Mouse (Mus musculus) midbrain, embryonic 10.5 days (tissue): Measurements from ENCODE around the gene Muc1. TPM values are rescaled to one million over a fixed set of nuclear protein-coding genes. Genes with fewer than 3 reads are reported as not detected.

Experiments used
- DNase-seq: peaks from one replicate; pipeline ENCODE4 v3.0.0-alpha.2; 2017; ENCODE audit warnings: low spot score
- H3K27ac ChIP-seq: fragments of 300-500 bp; sonication (generic); replicated peaks from 2 replicates; pipeline ENCODE4 v1.5.1; 2016; ENCODE audit warnings: mild to moderate bottlenecking
- H3K27me3 ChIP-seq: fragments of 300-500 bp; sonication (generic); 2 replicates; pipeline ENCODE4 v1.6.1; 2016; ENCODE audit warnings: low read depth, mild to moderate bottlenecking; ENCODE audit not compliant: poor library complexity, severe bottlenecking
- H3K36me3 ChIP-seq: fragments of 300-500 bp; sonication (generic); 2 replicates; pipeline ENCODE4 v1.6.1; 2016; ENCODE audit warnings: mild to moderate bottlenecking, moderate library complexity
- H3K4me1 ChIP-seq: fragments of 300-500 bp; sonication (generic); 2 replicates; pipeline ENCODE4 v1.6.1; 2016
- H3K4me3 ChIP-seq: fragments of 300-500 bp; sonication (generic); 2 replicates; pipeline ENCODE4 v1.5.1; 2016; ENCODE audit warnings: mild to moderate bottlenecking, moderate library complexity
- H3K9me3 ChIP-seq: fragments of 300-500 bp; sonication (generic); replicated peaks from 2 replicates; pipeline ENCODE4 v1.6.1; 2016; ENCODE audit warnings: mild to moderate bottlenecking
- WGBS: fragments of 180-500 bp; shearing (Covaris S2); methylation state at CpG from one replicate; pipeline ENCODE4 v1.1.7; 2016; 5-methylcytosine and 5-hydroxymethylcytosine counted together
- polyA plus RNA-seq: library from polyadenylated mRNA; unstranded; fragments of >200 nt; fragmentation: Nextera tagmentation; extraction: Ambion mirVana; gene quantifications from 2 replicates; pipeline ENCODE4 v1.2.1, GENCODE M21; 2016

Gene Muc1
- polyA plus RNA-seq, 1 experiment from 2014 or later, result 1.8 TPM

- H3K36me3 ChIP-seq, result peaks cover 26% of the 10 kb centered on the region
- no peaks in the 10 kb centered on the region for H3K9me3 ChIP-seq
- H3K4me3 ChIP-seq, result peak overlapping the region; percentile 86
- no peak for DNase-seq
- 11% methylated on average over 25 of the region's 25 CpGs for WGBS
- H3K4me1 ChIP-seq, result peaks cover 50% of the 10 kb centered on the region
- peaks cover 28% of the 10 kb centered on the region for H3K27me3 ChIP-seq
- peak overlapping the region; percentile 93 for H3K27ac ChIP-seq
Measured at GRCm38 (mm10) chr3:89244158-89244981, 15.5 kb downstream of the Muc1 start.

DNA sequence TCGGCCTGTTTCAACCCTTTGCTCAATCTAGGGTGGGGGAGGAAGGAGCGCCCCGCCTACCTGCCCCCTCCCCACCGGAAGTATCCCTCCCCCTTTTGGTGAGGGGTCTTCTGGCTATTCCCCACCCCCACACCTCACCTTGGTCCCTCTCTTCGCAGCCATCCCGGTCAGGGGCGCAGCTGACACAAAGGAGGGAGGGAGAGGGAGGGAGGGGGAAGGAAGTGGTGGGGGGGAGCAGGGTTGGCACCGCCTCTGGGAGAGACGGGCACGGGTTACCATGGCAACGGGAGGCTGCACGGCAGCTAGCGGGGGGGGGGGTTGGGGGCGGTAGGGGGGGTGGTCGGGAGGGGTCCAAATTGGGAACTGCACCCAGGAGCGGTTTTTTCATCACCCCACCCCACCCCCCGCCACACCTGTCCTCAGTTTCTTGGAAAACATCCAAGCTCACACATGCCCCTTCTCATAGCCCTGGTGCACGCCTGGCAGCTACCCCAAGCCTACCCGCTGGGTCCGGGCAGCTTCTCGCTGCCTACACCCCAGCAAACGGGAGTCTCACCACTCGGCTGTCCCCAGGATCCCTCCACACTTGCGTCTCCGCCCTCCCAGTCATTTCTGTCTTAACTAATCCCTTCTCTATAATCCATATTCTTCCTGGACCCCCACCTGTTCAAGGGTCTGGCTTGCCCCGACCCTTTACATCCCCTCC, 16.3 kb downstream of the Muc1 start:
- Histone ChIP-seq H3K9me3 (no peaks in the 10 kb centered on the region), H3K36me3 (peaks cover 30% of the 10 kb centered on the region), H3K4me1 (peaks cover 53% of the 10 kb centered on the region), H3K4me3 (peak overlapping the region; percentile 86), H3K27ac (peak overlapping the region; percentile 93), H3K27me3 (peaks cover 35% of the 10 kb centered on the region)
- WGBS, result under 1% methylated on average over 23 of the region's 26 CpGs
- peak; percentile 67 for DNase-seq

- Histone ChIP-seq H3K4me3 (peak within 1 kb of the TSS; percentile 86), H3K4me1 (peaks cover 59% of the 10 kb centered on the region), H3K27ac (peak within 1 kb of the TSS; percentile 93), H3K9me3 (no peaks in the 10 kb centered on the region), H3K36me3 (peaks cover 30% of the 10 kb centered on the region), H3K27me3 (peaks cover 36% of the 10 kb centered on the region)
- 4% methylated on average over 20 of the region's 20 CpGs for WGBS
- peak; percentile 58 for DNase-seq
Measured at GRCm38 (mm10) chr3:89245688-89246171, 16.9 kb downstream of the Muc1 start, which contains the start of gene Krtcap2. Gene Krtcap2, plus strand, starts transcription at chr3:89245966.

- H3K27me3 ChIP-seq, result peaks cover 42% of the 10 kb centered on the region
- peak; percentile 92 for DNase-seq
- H3K9me3 ChIP-seq, result no peaks in the 10 kb centered on the region
- H3K4me1 ChIP-seq, result peaks cover 66% of the 10 kb centered on the region
- H3K4me3 ChIP-seq, result peak within 1 kb of the TSS; percentile 86
- 1% methylated on average over 42 of the region's 42 CpGs for WGBS
- peak within 1 kb of the TSS; percentile 93 for H3K27ac ChIP-seq
- peaks cover 30% of the 10 kb centered on the region for H3K36me3 ChIP-seq
Measured at GRCm38 (mm10) chr3:89246261-89247100, 17.6 kb downstream of the Muc1 start, which contains the start of gene Trim46. Gene Trim46, minus strand, starts transcription at chr3:89246309.

DNA sequence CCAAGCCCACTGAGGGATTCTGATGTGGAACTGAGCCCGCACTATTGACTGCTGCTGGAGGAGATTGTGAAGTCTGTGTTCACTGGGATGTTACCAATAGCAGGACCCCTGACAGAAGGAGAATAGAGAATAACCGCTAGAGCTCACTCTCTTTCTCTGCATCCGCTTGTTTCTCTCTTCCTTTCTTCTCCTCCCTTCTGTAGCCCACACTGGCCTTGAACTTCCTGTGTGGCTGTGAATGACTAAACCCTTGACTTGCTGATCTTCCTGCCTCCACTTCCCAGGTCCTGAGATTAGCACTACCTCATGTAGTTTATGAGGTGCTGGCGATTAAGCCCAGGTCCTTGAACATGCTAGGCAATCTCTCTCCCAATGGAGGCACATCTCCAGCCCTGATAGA, 18.6 kb downstream of the Muc1 start:
- DNase-seq, result no peak
- peaks cover 75% of the 10 kb centered on the region for H3K4me1 ChIP-seq
- peak overlapping the region; percentile 86 for H3K4me3 ChIP-seq
- H3K36me3 ChIP-seq, result peaks cover 24% of the 10 kb centered on the region
- H3K9me3 ChIP-seq, result no peaks in the 10 kb centered on the region
- peak overlapping the region; percentile 93 for H3K27ac ChIP-seq
- H3K27me3 ChIP-seq, result peaks cover 52% of the 10 kb centered on the region
- WGBS, result 94% methylated on average over 4 of the region's 4 CpGs

DNA sequence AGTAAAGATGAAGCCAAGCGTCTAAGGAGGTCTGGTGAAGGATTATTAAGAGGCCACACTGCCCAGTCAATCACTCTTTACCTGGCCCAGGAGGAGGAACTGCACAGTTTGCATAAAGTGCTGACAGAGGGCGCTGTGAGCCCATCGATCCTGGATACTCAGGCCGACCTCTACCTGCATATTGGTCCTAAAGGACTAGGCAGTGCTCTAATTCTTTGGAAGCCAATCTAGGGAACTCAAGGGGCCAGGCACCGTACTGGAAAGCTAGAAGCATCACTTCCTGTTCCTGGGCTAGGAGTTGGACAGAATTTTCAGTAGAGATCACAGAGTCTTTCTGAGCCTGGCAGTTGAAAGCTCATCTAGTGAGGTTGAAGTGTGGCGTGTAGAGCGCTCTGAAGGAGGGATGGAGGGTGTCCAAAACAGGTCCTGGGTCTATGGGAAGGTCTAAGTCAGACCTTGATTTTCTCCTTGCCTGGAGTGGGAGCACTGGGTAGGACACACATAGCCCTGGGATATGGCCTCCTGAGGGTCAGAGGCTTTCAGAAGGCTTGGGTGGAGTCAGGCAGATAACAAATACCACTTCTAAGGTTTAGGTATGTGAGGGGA, 21.7 kb downstream of the Muc1 start:
- Histone ChIP-seq H3K4me3 (no peak overlapping the region), H3K27ac (peak overlapping the region; percentile 35; the same call in 1 of the 2 replicates), H3K4me1 (peaks cover 51% of the 10 kb centered on the region), H3K9me3 (no peaks in the 10 kb centered on the region), H3K36me3 (peaks cover 24% of the 10 kb centered on the region), H3K27me3 (peaks cover 35% of the 10 kb centered on the region)
- peak; percentile 28 for DNase-seq
- 22% methylated on average over 7 of the region's 7 CpGs for whole genome bisulfite sequencing

DNA sequence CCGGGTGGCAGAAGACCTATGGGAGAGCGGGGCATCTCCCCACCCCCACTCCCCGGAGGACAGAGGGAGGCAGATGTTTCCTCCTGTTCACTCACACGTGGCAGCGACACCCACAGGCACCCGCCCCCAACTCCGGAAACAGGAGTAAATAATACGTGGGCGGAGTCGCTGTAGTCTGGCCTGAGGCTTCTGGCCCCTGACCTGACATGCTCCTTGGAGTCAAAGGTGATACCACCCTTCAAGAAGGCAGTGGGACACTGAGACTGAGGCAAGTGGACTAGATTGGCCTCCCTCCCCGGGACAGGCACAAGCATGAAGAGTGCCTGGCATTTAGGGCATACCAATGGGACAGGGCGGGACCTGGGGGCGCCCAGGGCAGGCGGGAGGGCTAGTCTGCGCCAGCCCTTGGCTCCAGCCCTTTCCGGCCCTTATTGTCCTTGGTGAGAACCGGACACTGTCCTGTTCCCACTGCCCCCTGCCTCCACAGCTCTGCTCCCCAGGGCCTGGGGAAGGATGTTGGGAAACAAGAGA, 22.6 kb downstream of the Muc1 start:
- Histone ChIP-seq H3K36me3 (peaks cover 24% of the 10 kb centered on the region), H3K27me3 (peaks cover 30% of the 10 kb centered on the region), H3K27ac (peak overlapping the region; percentile 35; the same call in 1 of the 2 replicates), H3K4me3 (peak overlapping the region; percentile 34), H3K9me3 (no peaks in the 10 kb centered on the region), H3K4me1 (peaks cover 42% of the 10 kb centered on the region)
- WGBS, result 6% methylated on average over 17 of the region's 17 CpGs
- DNase-seq, result peak; percentile 51

GRCm38 (mm10) chr3:89254994-89255393, 26.1 kb downstream of the Muc1 start:
- Histone ChIP-seq H3K4me3 (no peak overlapping the region), H3K9me3 (no peaks in the 10 kb centered on the region), H3K27ac (no peak overlapping the region), H3K4me1 (peaks cover 24% of the 10 kb centered on the region), H3K27me3 (peaks cover 39% of the 10 kb centered on the region), H3K36me3 (no peaks in the 10 kb centered on the region)
- no peak for DNase-seq
- WGBS, result 87% methylated on average over 5 of the region's 5 CpGs

- Histone ChIP-seq H3K4me3 (no peak overlapping the region), H3K9me3 (no peaks in the 10 kb centered on the region), H3K27ac (no peak overlapping the region), H3K36me3 (no peaks in the 10 kb centered on the region), H3K4me1 (peaks cover 20% of the 10 kb centered on the region), H3K27me3 (peaks cover 35% of the 10 kb centered on the region)
- no peak for DNase-seq
- WGBS, result 83% methylated on average over 5 of the region's 5 CpGs
Measured at GRCm38 (mm10) chr3:89256177-89256576, 27.3 kb downstream of the Muc1 start.

DNA sequence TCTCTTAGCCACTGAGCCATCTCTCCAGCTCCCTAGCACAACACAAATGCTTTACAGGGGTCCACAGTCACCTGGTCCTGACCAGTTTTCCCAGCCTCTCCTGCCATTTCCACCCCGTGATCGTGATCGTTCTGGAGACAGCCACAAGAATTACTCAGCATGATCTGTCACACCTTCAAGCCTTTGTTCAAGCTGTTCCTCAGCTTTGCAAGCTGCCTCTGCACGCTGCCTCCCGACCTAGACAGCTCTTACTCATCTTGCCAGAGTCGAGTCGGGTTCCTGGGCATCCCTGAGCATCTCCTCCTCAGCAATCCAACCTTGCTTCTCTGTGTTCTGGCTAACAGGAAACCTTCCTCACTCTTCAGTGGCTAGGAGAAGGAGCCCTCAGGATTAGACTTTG, 30.2 kb downstream of the Muc1 start, which contains the start of gene Dpm3:
TSS of gene Dpm3 (plus strand) at position 283 of the 400 bp plus-strand sequence.
- Histone ChIP-seq H3K4me3 (no peak within 1 kb of the TSS), H3K4me1 (peaks cover 8% of the 10 kb centered on the region), H3K9me3 (no peaks in the 10 kb centered on the region), H3K27me3 (peaks cover 15% of the 10 kb centered on the region), H3K36me3 (no peaks in the 10 kb centered on the region), H3K27ac (no peak within 1 kb of the TSS)
- WGBS, result 73% methylated on average over 7 of the region's 7 CpGs
- no peak for DNase-seq

DNA sequence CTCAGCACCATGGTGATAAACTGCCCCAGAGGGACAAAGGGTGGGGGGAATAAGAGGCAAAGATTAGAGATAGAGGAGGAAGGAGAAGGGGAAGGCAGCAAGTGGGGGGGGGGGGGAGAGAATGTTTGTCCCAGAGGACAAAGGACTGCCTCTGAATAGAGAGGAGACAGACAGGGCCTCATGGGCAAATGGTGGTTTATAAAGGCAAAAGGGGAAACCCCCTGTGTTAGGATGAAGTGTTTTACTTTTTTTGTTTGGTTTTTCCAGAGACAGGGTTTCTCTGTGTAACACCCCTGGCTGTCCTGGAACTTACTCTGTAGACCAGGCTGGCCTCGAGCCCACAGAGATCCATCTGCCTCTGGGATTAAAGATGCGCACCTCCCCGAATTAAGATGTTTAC, 31.4 kb downstream of the Muc1 start:
- no peak overlapping the region for H3K27ac ChIP-seq
- no peaks in the 10 kb centered on the region for H3K36me3 ChIP-seq
- no peaks in the 10 kb centered on the region for H3K9me3 ChIP-seq
- WGBS, result 72% methylated on average over 3 of the region's 3 CpGs
- DNase-seq, result no peak
- no peak overlapping the region for H3K4me3 ChIP-seq
- peaks cover 8% of the 10 kb centered on the region for H3K4me1 ChIP-seq
- H3K27me3 ChIP-seq, result peaks cover 15% of the 10 kb centered on the region
